Mouse (Mus musculus) layer of hippocampus, postnatal 25 days (tissue): ENCODE measurements around the gene Arl5a. TPM values are rescaled to one million over a fixed set of nuclear protein-coding genes. Genes with fewer than 3 reads are reported as not detected.

Experiments used
- DNase-seq, 2 experiments: peaks; one replicate each; pipeline ENCODE4 v3.0.0; 2022; ENCODE audit warnings: mixed read lengths in 2 of 2, low spot score in 1 of 2; ENCODE audit errors: extremely low spot score in 1 of 2
- total RNA-seq, 2 experiments: library from RNA; stranded (reverse); gene quantifications; 2 replicates each; pipeline ENCODE4 v1.2.3; 2021

The Arl5a gene
- total RNA-seq, 2 experiments from 2014 or later = 57.8 to 63.1 TPM

DNA sequence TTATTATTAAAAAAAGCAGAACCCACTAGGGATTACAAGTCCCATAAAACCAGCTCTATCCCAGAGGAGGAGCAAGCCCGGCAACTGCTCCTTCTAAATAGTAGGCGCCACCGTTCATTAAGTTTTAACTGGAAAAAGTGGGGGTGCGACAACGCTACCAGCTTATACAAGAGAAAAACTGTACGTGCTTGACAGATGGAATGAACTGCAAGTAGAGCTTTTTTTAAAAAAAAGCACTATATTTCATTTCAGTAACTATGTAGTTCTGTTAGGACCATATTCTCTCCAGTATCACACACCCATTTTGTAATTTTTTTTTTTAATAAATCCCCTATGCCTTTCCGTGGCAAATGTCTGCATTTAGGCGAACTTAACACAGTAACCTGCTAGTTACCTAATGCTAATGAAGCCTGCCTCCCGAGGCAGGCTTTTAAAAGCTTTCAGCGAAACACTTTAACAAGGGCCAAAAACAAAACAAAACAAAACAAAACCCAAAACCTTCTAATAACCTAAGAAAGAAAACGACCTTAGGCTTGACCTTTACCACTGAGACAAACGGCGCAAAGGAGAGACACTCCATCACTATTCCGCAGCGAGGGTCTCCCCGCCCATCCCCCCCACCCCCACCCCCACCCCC is 972 bp downstream of the Arl5a start:
- no peak for DNase-seq

GRCm38 (mm10) chr2:52422871-52423610 is 1.7 kb downstream of the Arl5a start:
- DNase-seq = no peak

DNA sequence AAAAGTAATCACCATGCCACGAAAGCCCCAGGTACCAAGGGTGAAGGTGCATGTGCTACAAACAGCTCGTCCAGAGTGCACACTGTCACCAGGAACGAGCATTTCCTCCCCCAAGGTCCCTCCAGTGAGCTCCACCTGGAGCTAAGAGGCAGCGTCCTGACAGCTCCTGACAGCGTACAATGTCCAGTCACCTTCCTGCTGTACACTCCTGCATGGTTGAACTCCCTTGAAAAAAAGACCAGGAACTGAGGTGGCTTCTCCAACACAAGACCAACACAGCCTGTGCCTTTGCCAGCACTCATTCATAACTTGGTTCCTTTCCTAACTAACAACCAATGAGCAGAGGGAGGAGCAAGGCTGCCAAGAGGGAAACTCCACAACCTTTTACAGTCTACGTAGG is 3.5 kb downstream of the Arl5a start:
- DNase-seq = no peak

- DNase-seq = no peak
Observed at GRCm38 (mm10) chr2:52420001-52420710, 4.5 kb downstream of the Arl5a start.

- DNase-seq = no peak
Observed at GRCm38 (mm10) chr2:52419295-52419694, 5.4 kb downstream of the Arl5a start.

DNA sequence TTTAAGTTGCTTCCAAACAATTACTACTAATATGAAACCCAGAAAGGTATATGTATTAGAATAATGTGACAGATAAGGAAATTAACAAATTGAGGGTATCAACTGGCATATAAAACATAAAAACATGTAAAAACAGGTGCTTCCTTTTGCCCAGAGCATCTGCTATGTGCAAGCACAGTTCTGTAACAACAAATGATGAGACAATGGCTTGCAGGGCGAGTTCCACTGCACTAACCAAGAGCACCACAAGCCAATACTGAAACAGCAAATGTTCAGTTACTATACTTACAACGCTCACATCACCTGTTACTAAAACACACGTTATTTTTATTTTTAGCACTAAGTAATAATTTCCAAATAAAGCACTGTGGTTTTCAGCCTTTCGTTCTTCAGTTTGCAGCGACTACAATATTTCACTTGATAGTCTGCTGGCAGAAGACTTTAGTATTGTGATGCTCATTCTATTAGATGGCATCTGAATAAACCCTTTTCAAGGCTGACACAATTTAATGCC is 12.1 kb downstream of the Arl5a start:
- DNase-seq = no peak

- no peak for DNase-seq
Observed at GRCm38 (mm10) chr2:52406480-52406879, 18.2 kb downstream of the Arl5a start.

- no peak for DNase-seq
Observed at GRCm38 (mm10) chr2:52405238-52405637, 19.5 kb downstream of the Arl5a start.

- DNase-seq = no peak
Observed at GRCm38 (mm10) chr2:52394529-52394928, 30.2 kb downstream of the Arl5a start.

GRCm38 (mm10) chr2:52390415-52390975 is 34.2 kb downstream of the Arl5a start:
- DNase-seq = no peak

DNA sequence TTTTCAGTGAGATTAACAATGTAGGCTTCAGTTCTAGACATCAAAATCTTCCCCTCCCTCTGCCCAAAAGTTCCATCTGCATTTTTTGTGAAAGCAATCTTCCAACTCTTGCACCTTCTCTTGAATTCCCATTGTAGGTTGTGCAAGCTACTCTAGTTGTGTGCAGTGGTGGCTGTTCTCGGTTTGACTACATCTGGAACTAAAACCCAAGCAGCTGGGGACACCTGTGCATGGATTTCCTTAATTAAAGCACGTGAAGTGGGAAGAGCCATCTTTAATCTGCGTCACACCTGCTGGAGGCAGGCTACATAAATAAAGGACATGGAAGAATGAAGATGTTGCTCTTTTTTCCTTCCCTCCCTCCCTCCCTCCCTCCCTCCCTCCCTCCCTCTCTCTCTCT is 34.7 kb downstream of the Arl5a start:
- no peak for DNase-seq

GRCm38 (mm10) chr2:52386451-52386850 is 38.2 kb downstream of the Arl5a start:
- no peak for DNase-seq

DNA sequence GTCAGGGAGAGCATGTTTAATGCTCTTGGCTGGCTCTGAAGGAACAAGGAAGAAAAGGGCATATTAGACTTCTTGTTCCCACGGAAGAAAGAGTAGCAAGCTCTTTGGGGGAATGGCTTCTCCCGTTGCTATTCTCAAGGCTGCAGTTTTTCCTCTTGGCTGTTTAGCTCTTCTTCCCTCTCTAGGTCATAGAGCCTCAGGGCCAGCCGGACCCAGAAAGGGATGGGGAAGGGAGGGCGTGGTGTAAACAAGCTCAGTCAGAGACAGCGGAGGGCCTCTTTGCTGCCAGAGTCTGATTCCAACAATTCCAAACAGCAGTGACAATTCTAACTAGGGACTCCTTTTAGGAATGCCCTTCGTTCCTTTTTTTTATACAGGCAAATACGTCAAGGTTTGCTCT is 38.7 kb downstream of the Arl5a start:
- no peak for DNase-seq

DNA sequence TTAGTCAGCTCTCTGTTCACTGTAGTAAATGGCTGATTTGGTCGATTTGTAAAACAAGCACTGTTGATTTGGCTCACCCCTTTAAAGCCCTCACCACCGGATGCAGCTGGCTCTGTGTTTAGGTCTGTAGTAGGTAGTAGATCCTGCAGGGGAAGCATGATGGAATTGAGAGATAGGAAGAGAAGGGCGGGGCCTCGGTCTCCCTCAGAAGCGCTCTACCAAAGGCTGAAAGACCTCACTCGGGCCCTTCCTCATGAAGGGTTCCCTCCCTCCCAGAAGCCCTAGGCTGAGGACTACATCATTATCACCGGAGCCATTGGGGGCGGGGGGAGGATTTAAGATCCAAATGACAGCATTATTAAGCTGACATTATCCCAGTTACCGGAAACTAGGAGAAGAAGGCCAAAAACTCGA is 45.8 kb downstream of the Arl5a start:
- DNase-seq = no peak

- no peak for DNase-seq
Observed at GRCm38 (mm10) chr2:52378448-52378804, 46.3 kb downstream of the Arl5a start, which contains the start of gene Neb. TSS of gene Neb (minus strand) at chr2:52378474.

DNA sequence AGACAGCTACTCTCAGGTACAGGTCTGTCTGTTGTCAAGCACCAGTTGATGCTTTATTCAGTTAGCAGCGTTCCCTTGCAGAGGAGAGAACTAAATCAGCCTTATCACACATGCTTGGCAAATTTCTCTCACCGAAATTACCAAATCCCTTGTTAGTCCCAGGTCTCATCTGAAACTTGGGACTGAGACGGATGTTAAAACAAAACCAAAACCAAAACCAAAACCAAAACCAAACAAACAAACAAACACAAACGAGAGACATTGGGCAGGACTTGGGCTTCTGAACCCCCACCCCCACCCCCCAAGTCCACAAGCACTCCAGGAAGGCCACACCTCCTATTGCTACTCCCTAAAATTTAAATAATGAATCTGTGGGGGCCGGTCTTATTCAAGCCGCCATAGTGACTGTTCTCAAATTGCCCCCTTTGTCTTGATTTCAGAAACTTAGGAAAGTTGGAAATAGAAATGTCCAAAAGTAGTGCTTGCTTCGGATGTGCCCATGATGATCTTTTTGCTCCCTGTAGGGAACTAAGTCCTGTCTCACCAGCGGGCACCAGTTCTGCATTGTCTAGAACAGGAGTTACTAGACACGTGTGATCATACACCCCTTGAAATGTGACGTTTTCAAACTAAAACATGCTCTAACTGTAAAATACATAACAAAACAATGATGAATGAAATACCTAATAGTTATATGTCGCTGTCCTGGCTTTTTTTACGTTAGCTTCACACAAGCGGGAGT is 46.8 kb downstream of the Arl5a start:
- no peak for DNase-seq

- DNase-seq = no peak
Observed at GRCm38 (mm10) chr2:52374706-52375105, 50.0 kb downstream of the Arl5a start.

DNA sequence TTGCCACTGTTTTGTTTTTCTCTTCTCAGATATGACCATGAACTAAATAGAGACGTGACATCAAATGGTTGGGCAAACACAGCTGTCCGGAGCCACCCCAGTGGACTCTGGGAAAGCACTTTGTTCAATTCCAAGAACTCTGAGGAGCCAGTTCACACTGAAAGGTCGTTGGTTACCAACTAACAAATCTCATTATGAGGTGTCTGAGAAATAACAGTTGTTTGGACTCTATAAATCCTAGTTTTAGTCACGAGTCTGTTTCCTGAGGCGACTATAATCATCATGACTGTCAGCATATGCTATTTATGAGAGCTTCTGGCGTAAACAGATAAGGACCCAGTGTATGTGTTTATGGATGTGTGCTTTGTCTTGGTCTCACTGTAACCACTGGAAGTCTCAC is 52.2 kb downstream of the Arl5a start:
- no peak for DNase-seq

DNA sequence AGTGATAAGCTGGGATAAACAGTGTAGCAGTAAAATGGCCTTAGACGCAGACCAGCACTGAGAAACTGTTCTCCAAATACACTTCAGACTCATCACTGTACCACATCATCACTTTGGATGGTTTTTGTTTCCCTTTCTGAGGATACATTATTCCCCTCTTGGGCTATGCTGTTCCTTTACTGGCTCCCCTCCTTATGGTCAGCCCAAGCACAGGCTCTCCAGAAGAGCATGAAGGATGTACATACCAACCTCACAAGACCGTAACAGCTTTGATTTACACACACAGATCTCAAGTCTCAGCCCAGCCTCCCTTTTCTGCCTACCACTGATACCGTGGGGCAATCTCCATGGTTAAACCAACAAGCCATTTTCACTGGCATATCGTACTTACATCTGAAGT is 52.6 kb downstream of the Arl5a start:
- no peak for DNase-seq

GRCm38 (mm10) chr2:52371066-52371465 is 53.6 kb downstream of the Arl5a start:
- no peak for DNase-seq
